Mouse (Mus musculus): Measurements from ENCODE around the gene Rimklb.

DNA sequence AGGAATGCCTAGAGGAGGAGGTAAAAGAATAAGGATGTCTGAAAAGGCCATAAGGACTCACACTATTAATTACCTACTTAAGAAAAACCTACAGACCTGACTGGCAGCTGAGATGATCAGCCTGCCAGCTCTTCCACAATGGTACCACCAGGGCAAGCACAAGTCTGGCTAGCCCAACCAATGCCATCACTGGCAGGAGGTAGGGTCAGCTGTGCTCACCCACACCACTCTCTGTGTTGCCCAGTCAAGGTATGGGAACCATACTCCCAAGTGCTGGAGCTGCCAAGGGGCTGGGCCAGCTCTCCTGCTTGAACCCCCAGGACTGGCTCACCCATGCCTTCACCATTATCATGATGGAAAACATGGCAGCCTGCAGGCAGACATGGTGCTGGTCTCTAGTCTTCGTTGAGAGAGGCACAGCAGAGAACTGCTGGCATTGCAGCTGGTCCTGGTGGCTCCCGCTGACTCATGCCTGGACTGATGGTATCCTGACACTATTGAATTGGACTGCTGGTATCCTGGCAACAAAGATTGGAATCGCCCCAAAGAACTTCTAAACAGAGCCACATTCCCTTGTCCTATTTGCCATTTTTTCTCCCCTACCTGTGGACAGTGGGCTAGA, 32.4 kb downstream of the Rimklb start:
- TF ChIP-seq CTCF (IDR thresholded peaks at IDR 0.05; ENCODE audit: low read depth) (no peak), EP300 (IDR thresholded peaks at IDR 0.05; ENCODE audit: low read depth) (no peak)
